Mouse (Mus musculus) neural tube, embryonic 12.5 days (tissue): ENCODE measurements around the gene Nme3. TPM values are rescaled to one million over a fixed set of nuclear protein-coding genes. Genes with fewer than 3 reads are reported as not detected.

ENCODE experiments used
- ATAC-seq: fragments of 200-750 bp; cut with Nextera tagmentation; 2 replicates; pipeline ENCODE4 v1.8.0; 2017; ENCODE audit warnings: low read depth, mild to moderate bottlenecking, moderate TSS enrichment, moderate library complexity; ENCODE audit not compliant: low FRiP score
- H3K27ac ChIP-seq: fragments of 300-500 bp; sonication (generic); 2 replicates; pipeline ENCODE4 v1.5.1; 2016
- H3K27me3 ChIP-seq: fragments of 300-500 bp; sonication (generic); replicated peaks from 2 replicates; pipeline ENCODE4 v1.6.1; 2016; ENCODE audit warnings: mild to moderate bottlenecking
- H3K36me3 ChIP-seq: fragments of 300-500 bp; sonication (generic); 2 replicates; pipeline ENCODE4 v1.6.1; 2016; ENCODE audit warnings: mild to moderate bottlenecking
- H3K4me1 ChIP-seq: fragments of 300-500 bp; sonication (generic); 2 replicates; pipeline ENCODE4 v1.6.1; 2016
- H3K4me2 ChIP-seq: fragments of 300-500 bp; sonication (generic); replicated peaks from 2 replicates; pipeline ENCODE4 v1.6.1; 2016; ENCODE audit warnings: mild to moderate bottlenecking
- H3K4me3 ChIP-seq: fragments of 300-500 bp; sonication (generic); 2 replicates; pipeline ENCODE4 v1.5.1; 2016
- H3K9ac ChIP-seq: fragments of 300-500 bp; sonication (generic); 2 replicates; pipeline ENCODE4 v1.6.1; 2016; ENCODE audit warnings: mild to moderate bottlenecking
- H3K9me3 ChIP-seq: fragments of 300-500 bp; sonication (generic); 2 replicates; pipeline ENCODE4 v1.6.1; 2016; ENCODE audit warnings: mild to moderate bottlenecking
- WGBS: fragments of 180-500 bp; shearing (Covaris S2); methylation state at CpG from one replicate; pipeline ENCODE4 v1.1.7; 2016; 5-methylcytosine and 5-hydroxymethylcytosine counted together
- polyA plus RNA-seq: library from polyadenylated mRNA; unstranded; fragments of >200 nt; fragmentation: Nextera tagmentation; extraction: Ambion mirVana; gene quantifications from 2 replicates; pipeline ENCODE4 v1.2.1, GENCODE M21; 2016

Gene Nme3
- polyA plus RNA-seq, result 49.7 and 55.1 TPM in 2 replicates

- H3K4me2 ChIP-seq, result peak within 1 kb of the TSS; percentile 99
- peak within 1 kb of the TSS; percentile 94 for H3K4me3 ChIP-seq
- peaks cover 69% of the 10 kb centered on the region for H3K36me3 ChIP-seq
- H3K9me3 ChIP-seq, result no peaks in the 10 kb centered on the region
- peak within 1 kb of the TSS; percentile 59 for H3K27ac ChIP-seq
- H3K9ac ChIP-seq, result peak within 1 kb of the TSS; percentile 87
- no peaks in the 10 kb centered on the region for H3K27me3 ChIP-seq
- 1% methylated on average over 48 of the region's 50 CpGs for WGBS
- H3K4me1 ChIP-seq, result peaks cover 38% of the 10 kb centered on the region
- ATAC-seq, result peak; percentile 65
Observed at GRCm38 (mm10) chr17:24896241-24896992, at the start of gene Nme3. Gene Nme3 (plus strand): TSS chr17:24896500.

- Histone ChIP-seq H3K27ac (no peak overlapping the region), H3K4me3 (no peak overlapping the region), H3K9me3 (no peaks in the 10 kb centered on the region)
Observed at GRCm38 (mm10) chr17:24847386-24847785, 48.9 kb upstream of the Nme3 start.

GRCm38 (mm10) chr17:24848600-24849031 lies 47.7 kb upstream of the Nme3 start:
- no peak overlapping the region for H3K4me3 ChIP-seq

More at GRCm38 (mm10) chr17:24847386-24847785, 48.9 kb upstream of the Nme3 start:
- H3K27me3 ChIP-seq, result peaks cover 4% of the 10 kb centered on the region; the same call in 1 of the 2 replicates
- peaks cover 17% of the 10 kb centered on the region; the same call in 1 of the 2 replicates for H3K4me1 ChIP-seq
- H3K9ac ChIP-seq, result no peak overlapping the region
- no peak for ATAC-seq
- 98% methylated on average over 1 of the region's 1 CpGs for WGBS
- H3K36me3 ChIP-seq, result no peaks in the 10 kb centered on the region
- no peak overlapping the region for H3K4me2 ChIP-seq

GRCm38 (mm10) chr17:24849733-24850064 lies 46.6 kb upstream of the Nme3 start:
- H3K9ac ChIP-seq, result peak overlapping the region; percentile 77
- H3K4me2 ChIP-seq, result peak overlapping the region; percentile 92
- H3K4me1 ChIP-seq, result peaks cover 17% of the 10 kb centered on the region; the same call in 1 of the 2 replicates
- H3K4me3 ChIP-seq, result peak overlapping the region; percentile 78
- ATAC-seq, result peak; percentile 73
- WGBS, result under 1% methylated on average over 21 of the region's 21 CpGs
- H3K9me3 ChIP-seq, result no peaks in the 10 kb centered on the region
- peaks cover 4% of the 10 kb centered on the region; the same call in 1 of the 2 replicates for H3K27me3 ChIP-seq
- H3K36me3 ChIP-seq, result peaks cover 7% of the 10 kb centered on the region
- no peak overlapping the region for H3K27ac ChIP-seq

More at GRCm38 (mm10) chr17:24848600-24849031, 47.7 kb upstream of the Nme3 start:
- ATAC-seq, result no peak
- Histone ChIP-seq H3K4me1 (peaks cover 17% of the 10 kb centered on the region; the same call in 1 of the 2 replicates), H3K27me3 (peaks cover 4% of the 10 kb centered on the region; the same call in 1 of the 2 replicates), H3K4me2 (peak overlapping the region; percentile 92), H3K9ac (no peak overlapping the region), H3K9me3 (no peaks in the 10 kb centered on the region), H3K27ac (no peak overlapping the region), H3K36me3 (peaks cover 5% of the 10 kb centered on the region)

- Histone ChIP-seq H3K9ac (peak within 1 kb of the TSS; percentile 77), H3K9me3 (no peaks in the 10 kb centered on the region), H3K36me3 (peaks cover 7% of the 10 kb centered on the region), H3K27me3 (peaks cover 4% of the 10 kb centered on the region; the same call in 1 of the 2 replicates), H3K27ac (peak within 1 kb of the TSS; percentile 84), H3K4me1 (peaks cover 17% of the 10 kb centered on the region; the same call in 1 of the 2 replicates), H3K4me2 (peak within 1 kb of the TSS; percentile 92), H3K4me3 (peak within 1 kb of the TSS; percentile 78)
- under 1% methylated on average over 58 of the region's 58 CpGs for WGBS
- ATAC-seq, result peak; percentile 100
Observed at GRCm38 (mm10) chr17:24850065-24850772, 46.1 kb upstream of the Nme3 start, which contains the start of gene Fahd1. Gene Fahd1 (minus strand): TSS chr17:24850364.

- Histone ChIP-seq H3K9me3 (no peaks in the 10 kb centered on the region), H3K36me3 (peaks cover 7% of the 10 kb centered on the region), H3K27me3 (peaks cover 4% of the 10 kb centered on the region; the same call in 1 of the 2 replicates), H3K4me2 (peak overlapping the region; percentile 92), H3K4me3 (peak overlapping the region; percentile 78), H3K27ac (no peak overlapping the region; the same call in 1 of the 2 replicates), H3K4me1 (peaks cover 17% of the 10 kb centered on the region; the same call in 1 of the 2 replicates), H3K9ac (peak overlapping the region; percentile 67)
- no peak; the same call in 1 of the 2 replicates for ATAC-seq
- 2% methylated on average over 20 of the region's 20 CpGs for WGBS
Observed at GRCm38 (mm10) chr17:24850773-24851127, 45.5 kb upstream of the Nme3 start.

GRCm38 (mm10) chr17:24851381-24852125 lies 44.7 kb upstream of the Nme3 start:
- peak overlapping the region; percentile 78; the same call in 1 of the 2 replicates for H3K4me3 ChIP-seq
- peaks cover 9% of the 10 kb centered on the region for H3K36me3 ChIP-seq
- no peak overlapping the region for H3K9ac ChIP-seq
- no peak overlapping the region for H3K27ac ChIP-seq
- ATAC-seq, result no peak
- 85% methylated on average over 10 of the region's 10 CpGs for WGBS
- H3K4me1 ChIP-seq, result peaks cover 17% of the 10 kb centered on the region; the same call in 1 of the 2 replicates
- peak overlapping the region; percentile 92 for H3K4me2 ChIP-seq
- no peaks in the 10 kb centered on the region for H3K9me3 ChIP-seq
- peaks cover 4% of the 10 kb centered on the region; the same call in 1 of the 2 replicates for H3K27me3 ChIP-seq

GRCm38 (mm10) chr17:24855838-24856464 lies 40.3 kb upstream of the Nme3 start:
- H3K27me3 ChIP-seq, result peaks cover 4% of the 10 kb centered on the region; the same call in 1 of the 2 replicates
- H3K4me1 ChIP-seq, result peaks cover 7% of the 10 kb centered on the region; the same call in 1 of the 2 replicates
- no peak overlapping the region for H3K4me3 ChIP-seq
- WGBS, result 92% methylated on average over 3 of the region's 3 CpGs
- H3K27ac ChIP-seq, result no peak overlapping the region
- peaks cover 33% of the 10 kb centered on the region for H3K36me3 ChIP-seq
- H3K9me3 ChIP-seq, result no peaks in the 10 kb centered on the region
- no peak overlapping the region for H3K4me2 ChIP-seq
- no peak overlapping the region for H3K9ac ChIP-seq
- ATAC-seq, result no peak

- no peak for ATAC-seq
- H3K36me3 ChIP-seq, result peaks cover 39% of the 10 kb centered on the region
Observed at GRCm38 (mm10) chr17:24856589-24856988, 39.7 kb upstream of the Nme3 start.

GRCm38 (mm10) chr17:24857831-24858470 lies 38.3 kb upstream of the Nme3 start:
- H3K36me3 ChIP-seq, result peaks cover 44% of the 10 kb centered on the region
- no peak overlapping the region for H3K9ac ChIP-seq
- WGBS, result 81% methylated on average over 8 of the region's 8 CpGs
- no peaks in the 10 kb centered on the region for H3K27me3 ChIP-seq
- H3K9me3 ChIP-seq, result no peaks in the 10 kb centered on the region
- H3K4me3 ChIP-seq, result no peak overlapping the region
- H3K4me1 ChIP-seq, result no peaks in the 10 kb centered on the region
- no peak overlapping the region for H3K4me2 ChIP-seq
- ATAC-seq, result no peak
- H3K27ac ChIP-seq, result no peak overlapping the region

More at GRCm38 (mm10) chr17:24856589-24856988, 39.7 kb upstream of the Nme3 start:
- Histone ChIP-seq H3K4me3 (no peak overlapping the region), H3K9ac (no peak overlapping the region), H3K4me2 (no peak overlapping the region), H3K9me3 (no peaks in the 10 kb centered on the region), H3K4me1 (peaks cover under 1% of the 10 kb centered on the region; the same call in 1 of the 2 replicates), H3K27me3 (peaks cover 3% of the 10 kb centered on the region; the same call in 1 of the 2 replicates), H3K27ac (no peak overlapping the region)
- WGBS, result 93% methylated on average over 13 of the region's 13 CpGs

GRCm38 (mm10) chr17:24858967-24859366 lies 37.3 kb upstream of the Nme3 start:
- peaks cover 43% of the 10 kb centered on the region for H3K36me3 ChIP-seq
- ATAC-seq, result no peak
- no peaks in the 10 kb centered on the region for H3K4me1 ChIP-seq
- no peak overlapping the region for H3K9ac ChIP-seq
- H3K4me3 ChIP-seq, result no peak overlapping the region
- 87% methylated on average over 6 of the region's 6 CpGs for WGBS
- no peaks in the 10 kb centered on the region for H3K9me3 ChIP-seq
- H3K27me3 ChIP-seq, result no peaks in the 10 kb centered on the region
- H3K27ac ChIP-seq, result no peak overlapping the region
- no peak overlapping the region for H3K4me2 ChIP-seq
